Mouse (Mus musculus): ENCODE data around the gene Gm10638.

GRCm38 (mm10) chr8:86730303-86730702, 15.2 kb upstream of the Gm10638 start:
- TF ChIP-seq CTCF (IDR thresholded peaks at IDR 0.05; ENCODE audit: control insufficient read depth, insufficient read depth, insufficient read length): no peak
- TF ChIP-seq USF1 (IDR thresholded peaks at IDR 0.05; ENCODE audit: low read depth): no peak
- TF ChIP-seq MYOD1 (IDR thresholded peaks at IDR 0.05; ENCODE audit: control insufficient read depth, insufficient read length, low read depth): no peak
- no peak for TF ChIP-seq CEBPB (IDR thresholded peaks at IDR 0.05; ENCODE audit: low read depth)
- no peak for TF ChIP-seq MAX (IDR thresholded peaks at IDR 0.05)
- no peak for TF ChIP-seq MYOG (IDR thresholded peaks at IDR 0.05; ENCODE audit: control insufficient read depth, extremely low read depth, insufficient read length)
- TF ChIP-seq FOSL1 (IDR thresholded peaks at IDR 0.05; ENCODE audit: insufficient read depth, low read length, poor library complexity, severe bottlenecking): no peak
